In genomic region chr13:65563303-65563702, GRCm38 (mm10) we compare ENCODE assay signal across 16 mouse cellular contexts. TPM values are rescaled to one million over a fixed set of nuclear protein-coding genes. Genes with fewer than 3 reads are reported as not detected.
"Had no signal": no experiment of that assay in that cellular context is flagged by ENCODE, and none has a peak within 500 bp of the region (broad histone marks: within the 10 kb centered on the region; RNA-seq: fewer than 3 reads in every experiment).

No protein-coding gene starts in this region.

RNA-seq across cellular contexts. Expression of gene Gm10139, which starts 50.8 kb away (rescaled TPM):
- polyA plus RNA-seq: liver, embryonic 16.5 days; lung, embryonic 14.5 days; lung, embryonic 16.5 days; midbrain, embryonic 10.5 days; midbrain, embryonic 12.5 days; midbrain, embryonic 14.5 days; midbrain, embryonic 16.5 days; myocyte; neural tube, embryonic 11.5 days; neural tube, embryonic 13.5 days; neural tube, embryonic 15.5 days; small intestine, adult 2 months; stomach, embryonic 14.5 days; stomach, embryonic 16.5 days; thymus, postnatal 0 days; urinary bladder, adult 2 months had no signal
